Mouse (Mus musculus): Measurements from ENCODE around the gene Timm10b.

The Timm10b gene

GRCm38 (mm10) chr7:105640233-105640893 lies 507 bp downstream of the Timm10b start, which contains the start of the genes Arfip2 and Gm45799:
Gene Arfip2, minus strand, starts transcription at chr7:105640416.
Gene Gm45799, plus strand, starts transcription at chr7:105640552.
- DNase-seq (ENCODE audit: extremely low read depth, low read depth, low spot score): peak; percentile 84

- no peak for DNase-seq (ENCODE audit: extremely low read depth, low read depth, low spot score)
These were observed 1.0 kb downstream of the Timm10b start for GRCm38 (mm10) chr7:105640894-105641255.

GRCm38 (mm10) chr7:105641936-105642335 lies 2.1 kb downstream of the Timm10b start:
- DNase-seq (ENCODE audit: extremely low read depth, low read depth, low spot score): no peak

DNA sequence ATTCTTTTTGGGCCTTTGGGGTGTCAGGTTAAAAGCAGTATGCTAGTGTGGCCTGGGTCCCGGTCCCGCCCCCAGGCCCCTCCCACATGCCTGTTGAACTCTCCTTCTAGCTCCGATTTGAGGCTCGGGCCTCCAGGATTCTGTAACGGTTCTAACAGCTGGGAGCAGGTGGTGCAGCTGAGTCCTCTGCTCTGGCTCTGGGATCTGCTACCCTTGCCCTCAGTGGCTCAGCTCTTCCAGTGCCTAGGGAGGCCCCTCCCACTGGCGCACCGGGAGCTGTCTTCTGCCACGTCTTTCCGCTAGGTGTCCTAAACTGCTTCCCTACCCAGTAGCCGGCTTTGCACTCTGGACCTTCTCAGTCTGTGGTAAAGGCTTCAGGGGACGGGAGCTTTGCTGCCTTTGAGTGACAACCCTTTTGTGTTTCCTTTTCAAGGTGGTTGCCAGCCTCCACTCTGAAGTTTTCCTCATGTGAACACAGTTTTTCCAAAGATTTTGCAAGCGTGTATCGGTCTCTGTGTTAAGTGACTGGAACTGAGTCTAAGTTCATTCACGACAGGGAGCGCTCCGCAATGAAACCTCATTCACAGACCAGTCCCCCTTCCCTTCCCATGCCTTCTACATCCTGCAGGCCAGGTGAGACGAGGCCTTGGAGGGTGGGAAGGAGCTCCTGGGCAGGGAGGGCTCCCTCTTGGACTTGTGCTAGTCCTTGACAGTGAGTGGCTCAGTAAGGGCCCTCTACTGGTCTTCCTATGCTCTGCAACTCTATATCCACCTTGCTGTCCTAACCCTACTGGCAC lies 11.0 kb downstream of the Timm10b start, which contains the start of gene Dnhd1:
Gene Dnhd1 (plus strand): TSS at position 189 of the 797 bp plus-strand sequence.
- DNase-seq (ENCODE audit: extremely low read depth, low read depth, low spot score): no peak

DNA sequence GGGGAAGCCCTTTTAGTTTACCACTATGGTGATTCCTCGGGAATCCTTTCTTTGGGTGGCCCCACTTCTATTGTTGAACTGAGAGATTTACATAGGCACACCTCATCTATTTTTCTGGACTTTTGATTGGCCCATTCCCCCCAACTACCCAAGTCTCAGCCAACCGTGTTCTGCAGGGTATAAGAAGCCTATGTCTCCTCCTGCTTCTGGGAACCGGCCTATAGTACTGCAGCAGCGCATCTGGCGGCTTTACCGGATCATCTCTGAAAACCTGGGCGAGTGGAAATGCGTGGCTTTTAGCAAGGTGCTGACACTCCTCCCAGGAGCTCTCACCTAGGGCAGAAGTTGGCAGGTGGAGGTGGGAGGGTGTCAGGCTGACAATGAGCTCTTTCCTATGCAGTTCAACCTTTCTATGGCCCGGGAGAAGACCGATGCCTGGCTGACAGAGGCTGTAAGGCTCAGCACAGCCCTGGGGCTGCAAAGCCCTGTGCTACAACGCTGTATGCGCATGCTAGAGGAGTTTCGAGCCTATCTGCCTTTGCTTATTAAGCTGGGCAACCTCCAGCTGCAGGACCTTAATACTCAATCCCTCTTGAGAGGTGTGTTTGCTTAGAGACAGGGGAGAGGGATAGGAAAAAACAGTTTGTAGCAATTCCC lies 45.8 kb downstream of the Timm10b start:
- no peak for DNase-seq (ENCODE audit: extremely low read depth, low read depth, low spot score)

DNA sequence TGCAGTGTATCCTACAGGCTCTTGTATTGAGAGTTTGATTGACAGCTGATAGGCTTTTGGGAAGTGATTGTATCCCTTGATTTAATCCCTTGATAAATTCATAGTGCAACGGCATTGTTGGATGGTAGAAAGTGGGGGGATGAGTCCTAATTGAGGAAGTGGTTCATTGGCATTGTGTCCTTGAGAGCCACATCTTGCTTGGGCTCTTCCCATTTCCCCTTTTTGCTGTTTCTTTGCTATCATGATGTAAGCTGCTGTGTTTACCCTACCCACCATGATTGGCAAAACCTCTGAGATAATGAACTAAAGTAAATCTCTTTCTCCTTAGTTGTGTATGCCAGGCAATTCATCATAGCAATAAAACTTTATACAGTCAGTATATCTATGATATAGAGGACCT lies 51.0 kb downstream of the Timm10b start:
- no peak for DNase-seq (ENCODE audit: extremely low read depth, low read depth, low spot score)
